Mouse (Mus musculus): ENCODE measurements around the gene Slco4a1. TPM values are rescaled to one million over a fixed set of nuclear protein-coding genes. Genes with fewer than 3 reads are reported as not detected.
A peak's percentile ranks its signal among the peaks of the same experiment; 100 is the strongest.

Gene Slco4a1
- polyA plus RNA-seq (2015; fragmentation: Nextera tagmentation; extraction: Ambion mirVana): 1.5 and 1.7 TPM in 2 replicates

DNA sequence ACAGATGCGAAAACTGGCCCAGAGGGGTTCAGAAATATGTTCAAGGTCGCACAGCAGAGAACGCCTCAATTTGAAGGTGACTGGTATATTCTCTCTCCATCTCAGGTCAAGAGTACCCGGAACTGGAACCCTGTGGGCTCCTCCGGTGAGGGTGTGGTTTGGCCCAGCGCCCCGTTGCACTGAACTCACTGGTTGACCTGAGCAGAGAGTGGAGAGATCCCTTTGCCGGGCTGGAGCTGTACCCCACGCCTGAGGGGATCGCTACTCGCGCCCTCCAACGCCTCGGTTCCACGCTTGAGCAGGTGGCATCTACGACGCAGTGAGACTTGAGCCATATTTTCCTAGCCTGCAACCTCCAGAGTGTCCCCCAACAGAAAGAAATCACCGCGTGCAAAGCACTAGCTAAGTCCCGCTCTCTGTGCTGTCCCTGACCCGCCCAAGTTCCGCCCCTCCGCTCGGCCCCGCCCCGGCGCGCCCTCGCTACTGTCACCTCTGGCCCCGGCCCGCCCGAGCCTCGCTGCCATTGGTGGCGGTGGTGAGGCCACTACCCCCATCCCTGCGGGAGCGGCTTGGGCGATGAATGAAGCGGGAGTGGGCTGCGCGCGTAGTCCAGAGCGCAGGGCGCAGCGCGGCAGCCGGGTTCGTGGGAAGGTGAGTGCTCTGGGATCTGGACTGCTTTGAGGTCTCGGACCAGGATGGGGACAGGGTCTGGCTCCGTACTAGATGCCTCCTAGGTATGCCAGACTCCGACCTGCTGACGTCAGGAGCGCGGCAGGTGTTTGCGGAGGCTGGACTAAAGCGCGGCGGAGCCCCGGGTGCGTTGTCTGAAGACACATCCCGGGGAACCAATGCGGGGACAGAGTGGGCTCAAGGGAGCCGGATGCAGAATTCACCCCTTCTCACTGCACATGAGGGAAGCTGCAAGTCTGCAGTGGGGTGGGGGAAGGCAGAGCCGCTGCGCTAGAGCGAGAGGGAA, at the start of gene Slco4a1:
Gene Slco4a1, plus strand, starts transcription at position 523 of the 976 bp plus-strand sequence.
- peaks cover 41% of the 10 kb centered on the region for H3K27me3 ChIP-seq (replicated peaks)
- no peak within 1 kb of the TSS for H3K27ac ChIP-seq
- peak; percentile 90 for ATAC-seq (replicated peaks)
- no peaks in the 10 kb centered on the region for H3K9me3 ChIP-seq
- peak within 1 kb of the TSS; percentile 95 for H3K4me2 ChIP-seq
- 1% methylated on average over 65 of the region's 65 CpGs for WGBS
- peaks cover 18% of the 10 kb centered on the region for H3K4me1 ChIP-seq
- peak within 1 kb of the TSS; percentile 42 for H3K9ac ChIP-seq
- H3K4me3 ChIP-seq: peak within 1 kb of the TSS; percentile 54
- H3K36me3 ChIP-seq (replicated peaks): no peaks in the 10 kb centered on the region

DNA sequence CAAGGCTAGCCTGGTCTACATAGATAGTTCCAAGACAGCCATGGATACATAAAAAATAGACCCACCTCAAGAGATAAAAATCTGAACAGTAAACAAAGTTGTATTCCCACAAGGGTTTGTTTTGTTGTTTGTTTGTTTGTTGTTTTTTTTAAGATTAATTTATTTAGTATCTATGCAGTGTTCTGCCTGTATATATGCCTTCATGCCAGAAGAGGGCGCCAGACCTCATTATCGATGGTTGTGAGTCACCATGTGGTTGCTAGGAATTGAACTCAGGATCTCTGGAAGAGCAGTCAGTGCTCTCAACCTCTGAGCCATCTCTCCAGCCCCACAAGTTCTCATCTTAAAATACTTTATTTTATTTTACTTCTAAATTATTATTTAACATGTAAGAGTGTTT, 47.6 kb upstream of the Slco4a1 start:
- no peaks in the 10 kb centered on the region for H3K9me3 ChIP-seq
- H3K4me1 ChIP-seq: peaks cover 5% of the 10 kb centered on the region
- no peaks in the 10 kb centered on the region for H3K27me3 ChIP-seq (replicated peaks)
- no peak overlapping the region for H3K4me2 ChIP-seq
- H3K9ac ChIP-seq: no peak overlapping the region
- H3K27ac ChIP-seq: no peak overlapping the region
- ATAC-seq (replicated peaks): no peak
- no peak overlapping the region for H3K4me3 ChIP-seq
- WGBS: 32% methylated on average over 2 of the region's 2 CpGs
- no peaks in the 10 kb centered on the region for H3K36me3 ChIP-seq (replicated peaks)

DNA sequence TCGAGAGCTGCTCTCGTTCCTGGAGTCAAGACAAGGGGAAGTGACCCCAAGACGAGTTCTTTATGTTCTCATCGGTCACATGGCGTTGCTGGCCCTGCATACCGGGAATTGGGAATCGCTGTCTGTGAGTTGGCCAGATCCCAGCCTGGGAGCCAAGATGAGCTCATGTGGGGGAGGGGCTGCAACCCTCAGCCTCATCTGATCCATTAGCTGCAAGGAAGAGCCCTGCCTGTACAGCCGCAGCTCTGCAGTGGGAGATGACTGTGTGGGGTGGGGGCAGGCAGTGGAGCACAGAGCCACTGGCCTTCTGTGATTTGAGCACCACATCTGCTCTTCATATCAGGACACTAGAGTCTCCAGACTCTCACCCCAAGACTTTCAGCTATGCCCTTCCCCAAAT, 45.6 kb upstream of the Slco4a1 start:
- ATAC-seq (replicated peaks): no peak
- Histone ChIP-seq H3K27me3 (replicated peaks) (no peaks in the 10 kb centered on the region), H3K4me2 (no peak overlapping the region), H3K9ac (no peak overlapping the region), H3K4me3 (no peak overlapping the region), H3K36me3 (replicated peaks) (no peaks in the 10 kb centered on the region), H3K4me1 (peaks cover 5% of the 10 kb centered on the region), H3K27ac (no peak overlapping the region), H3K9me3 (no peaks in the 10 kb centered on the region)
- WGBS: 50% methylated on average over 8 of the region's 8 CpGs

DNA sequence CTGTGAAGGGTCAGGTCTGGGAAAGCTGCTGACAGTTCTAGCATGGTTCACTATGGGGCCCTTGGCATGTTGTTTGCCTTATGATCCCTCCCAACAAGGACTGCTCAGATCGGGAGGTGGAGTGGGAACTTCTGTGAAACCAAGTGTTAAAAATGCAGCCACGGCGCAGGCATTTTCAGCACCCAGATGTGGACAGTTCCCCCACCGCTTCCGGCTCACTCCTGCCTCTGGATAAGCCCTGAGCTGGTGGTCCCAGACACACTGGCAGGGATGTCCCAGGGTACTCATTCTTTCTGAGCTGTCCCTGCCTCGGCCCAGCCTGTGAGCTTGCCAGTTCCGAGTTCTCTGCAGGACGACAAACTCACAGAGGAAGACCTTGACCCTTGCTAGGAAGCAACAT, 45.0 kb upstream of the Slco4a1 start:
- peaks cover 5% of the 10 kb centered on the region for H3K4me1 ChIP-seq
- H3K27ac ChIP-seq: no peak overlapping the region
- H3K9ac ChIP-seq: no peak overlapping the region
- H3K9me3 ChIP-seq: no peaks in the 10 kb centered on the region
- no peak overlapping the region for H3K4me2 ChIP-seq
- ATAC-seq (replicated peaks): no peak
- no peaks in the 10 kb centered on the region for H3K36me3 ChIP-seq (replicated peaks)
- no peaks in the 10 kb centered on the region for H3K27me3 ChIP-seq (replicated peaks)
- H3K4me3 ChIP-seq: no peak overlapping the region
- WGBS: 10% methylated on average over 8 of the region's 8 CpGs

DNA sequence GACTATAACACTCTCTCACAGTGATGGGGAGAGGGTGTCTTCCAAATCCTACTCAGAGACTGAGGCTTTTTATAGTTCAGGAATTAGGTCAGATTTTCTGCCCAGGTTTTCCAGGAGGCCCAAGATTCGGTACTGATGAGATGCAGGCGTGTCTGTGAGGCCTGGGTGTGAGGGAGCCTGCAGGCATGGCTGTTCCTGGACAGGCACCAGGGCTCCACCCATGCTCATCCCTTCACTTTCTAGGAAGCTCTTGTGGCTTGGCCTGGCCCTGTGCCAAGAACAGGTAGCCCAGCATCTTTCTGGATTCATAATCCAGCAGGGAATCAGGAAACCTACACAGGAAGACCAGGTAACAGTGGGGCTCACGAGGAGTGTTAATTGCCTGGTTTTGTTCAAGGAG, 40.4 kb upstream of the Slco4a1 start:
- Histone ChIP-seq H3K4me1 (peaks cover under 1% of the 10 kb centered on the region), H3K27ac (no peak overlapping the region), H3K27me3 (replicated peaks) (no peaks in the 10 kb centered on the region), H3K36me3 (replicated peaks) (no peaks in the 10 kb centered on the region), H3K9ac (no peak overlapping the region), H3K4me3 (no peak overlapping the region), H3K9me3 (no peaks in the 10 kb centered on the region), H3K4me2 (no peak overlapping the region)
- WGBS: 65% methylated on average over 3 of the region's 3 CpGs
- ATAC-seq (replicated peaks): no peak

DNA sequence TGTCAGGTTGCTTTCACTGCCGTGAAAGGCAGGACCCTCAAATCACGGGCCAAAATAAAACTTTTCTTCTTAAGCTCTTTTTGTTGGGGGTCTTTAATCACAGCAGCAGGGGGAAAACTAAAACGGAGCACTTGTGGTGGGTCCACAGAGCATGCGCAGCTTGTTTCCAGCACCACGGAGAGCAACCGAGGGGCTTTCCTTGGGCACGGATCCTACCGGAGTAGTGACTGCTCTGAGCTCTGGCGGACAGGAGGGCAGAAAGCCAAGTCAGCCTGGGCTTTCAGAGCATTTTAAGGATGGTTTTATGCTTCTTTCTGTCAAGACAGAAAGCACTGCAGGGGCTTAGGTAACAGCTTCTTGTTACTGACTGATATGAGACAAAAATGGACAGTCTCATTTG, 38.3 kb upstream of the Slco4a1 start:
- no peak overlapping the region for H3K9ac ChIP-seq
- H3K4me3 ChIP-seq: no peak overlapping the region
- no peaks in the 10 kb centered on the region for H3K4me1 ChIP-seq
- ATAC-seq (replicated peaks): no peak
- H3K36me3 ChIP-seq (replicated peaks): no peaks in the 10 kb centered on the region
- H3K27ac ChIP-seq: no peak overlapping the region
- no peaks in the 10 kb centered on the region for H3K27me3 ChIP-seq (replicated peaks)
- no peak overlapping the region for H3K4me2 ChIP-seq
- 18% methylated on average over 9 of the region's 9 CpGs for WGBS
- H3K9me3 ChIP-seq: no peaks in the 10 kb centered on the region

DNA sequence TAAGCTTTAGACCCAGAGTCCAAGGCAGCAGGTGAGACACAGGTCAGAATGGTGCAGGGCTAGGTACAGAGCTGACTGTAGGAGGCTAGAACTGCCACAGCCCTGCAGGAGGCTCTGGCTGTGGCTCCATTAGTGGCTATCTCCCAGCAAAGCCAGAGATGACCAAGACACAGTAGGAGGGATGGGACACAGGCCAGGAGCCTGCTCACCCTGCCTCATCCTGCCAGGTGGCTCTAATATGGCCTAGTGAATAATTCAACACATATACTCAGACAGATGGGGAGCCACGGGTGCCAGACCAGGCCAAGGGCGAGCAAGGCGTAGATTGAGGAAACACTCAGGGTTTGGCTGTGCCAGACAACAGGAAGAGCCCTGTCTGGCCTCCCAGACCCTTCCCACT, 35.4 kb upstream of the Slco4a1 start:
- no peak overlapping the region for H3K27ac ChIP-seq
- H3K4me2 ChIP-seq: no peak overlapping the region
- no peak overlapping the region for H3K9ac ChIP-seq
- H3K27me3 ChIP-seq (replicated peaks): peaks cover 4% of the 10 kb centered on the region; the same call in 1 of the 2 replicates
- H3K4me3 ChIP-seq: no peak overlapping the region
- no peaks in the 10 kb centered on the region for H3K9me3 ChIP-seq
- 76% methylated on average over 3 of the region's 3 CpGs for WGBS
- no peak for ATAC-seq (replicated peaks)
- no peaks in the 10 kb centered on the region for H3K36me3 ChIP-seq (replicated peaks)
- no peaks in the 10 kb centered on the region for H3K4me1 ChIP-seq

DNA sequence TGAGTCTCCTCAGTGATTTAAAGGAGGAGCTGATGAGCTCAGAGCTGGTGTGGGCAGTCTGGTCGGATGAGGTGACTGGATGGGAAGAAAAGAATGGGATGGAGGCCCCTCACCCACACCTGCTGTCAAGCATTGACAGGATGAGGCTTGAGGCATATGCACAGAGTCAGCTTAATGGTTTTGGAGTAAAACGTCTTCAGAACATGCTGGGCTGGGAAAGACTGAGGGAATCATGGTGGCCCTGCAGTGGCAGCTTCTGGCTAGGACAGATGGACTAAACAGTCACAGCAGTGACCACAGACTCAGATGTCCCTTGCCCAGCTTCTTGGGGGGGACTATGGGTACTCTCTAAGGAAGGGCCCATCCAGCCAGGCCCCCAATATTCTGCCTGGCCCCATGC, 30.9 kb upstream of the Slco4a1 start:
- Histone ChIP-seq H3K27me3 (replicated peaks) (peaks cover 13% of the 10 kb centered on the region; the same call in 1 of the 2 replicates), H3K4me1 (no peaks in the 10 kb centered on the region), H3K9ac (no peak overlapping the region), H3K4me3 (no peak overlapping the region), H3K36me3 (replicated peaks) (no peaks in the 10 kb centered on the region), H3K9me3 (no peaks in the 10 kb centered on the region), H3K27ac (no peak overlapping the region), H3K4me2 (no peak overlapping the region)
- no peak for ATAC-seq (replicated peaks)
- WGBS: 57% methylated on average over 2 of the region's 2 CpGs

DNA sequence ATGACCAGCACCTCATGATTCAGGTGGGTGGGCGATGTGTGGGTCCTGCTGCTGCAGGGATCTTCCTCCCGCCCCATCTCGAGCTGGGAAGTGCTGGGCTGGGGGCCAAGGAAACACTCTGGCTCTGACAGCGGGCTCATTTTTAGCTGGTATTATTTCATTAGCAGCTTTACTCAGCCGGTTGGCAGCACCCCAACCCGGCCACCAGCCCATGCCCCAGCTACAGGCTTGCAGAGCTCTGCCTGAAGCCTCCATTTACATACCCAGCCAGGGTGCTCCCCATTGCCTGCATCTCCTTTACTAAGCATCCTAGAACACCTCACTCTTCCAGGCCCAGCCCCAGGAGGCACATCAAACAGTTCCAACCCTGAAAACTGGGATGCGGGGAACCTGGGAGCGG, 29.0 kb upstream of the Slco4a1 start:
- Histone ChIP-seq H3K36me3 (replicated peaks) (no peaks in the 10 kb centered on the region), H3K9me3 (no peaks in the 10 kb centered on the region), H3K4me3 (no peak overlapping the region), H3K9ac (no peak overlapping the region), H3K27ac (no peak overlapping the region), H3K27me3 (replicated peaks) (peaks cover 13% of the 10 kb centered on the region; the same call in 1 of the 2 replicates), H3K4me2 (no peak overlapping the region), H3K4me1 (no peaks in the 10 kb centered on the region)
- 59% methylated on average over 8 of the region's 8 CpGs for WGBS
- ATAC-seq (replicated peaks): 0 out of 2 replicates have a peak, but pooled peaks have one; percentile 11

DNA sequence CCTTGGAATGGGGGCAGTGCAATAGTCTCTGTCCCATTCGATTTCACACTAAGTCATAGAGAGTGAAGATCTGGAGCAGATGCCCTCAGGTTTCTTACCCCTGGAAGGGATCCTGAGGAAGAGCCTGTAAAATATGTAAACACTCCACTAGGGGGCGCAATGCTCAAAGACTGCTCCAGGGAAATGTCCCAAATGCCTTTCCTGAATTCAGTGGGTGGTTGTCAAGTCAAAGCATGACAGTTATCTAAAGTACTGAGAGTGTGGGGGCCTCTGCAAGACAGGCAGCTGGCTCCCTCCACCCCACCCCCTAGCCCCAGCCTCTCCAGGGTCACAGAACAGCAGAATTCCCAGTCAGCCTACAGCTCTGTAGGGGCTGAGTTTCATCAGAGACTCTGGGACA, 27.7 kb upstream of the Slco4a1 start:
- Histone ChIP-seq H3K9me3 (no peaks in the 10 kb centered on the region), H3K36me3 (replicated peaks) (no peaks in the 10 kb centered on the region), H3K4me3 (no peak overlapping the region), H3K4me2 (no peak overlapping the region), H3K4me1 (no peaks in the 10 kb centered on the region), H3K9ac (no peak overlapping the region), H3K27ac (no peak overlapping the region), H3K27me3 (replicated peaks) (peaks cover 13% of the 10 kb centered on the region; the same call in 1 of the 2 replicates)
- WGBS: 27% methylated on average over 2 of the region's 2 CpGs
- no peak for ATAC-seq (replicated peaks)

DNA sequence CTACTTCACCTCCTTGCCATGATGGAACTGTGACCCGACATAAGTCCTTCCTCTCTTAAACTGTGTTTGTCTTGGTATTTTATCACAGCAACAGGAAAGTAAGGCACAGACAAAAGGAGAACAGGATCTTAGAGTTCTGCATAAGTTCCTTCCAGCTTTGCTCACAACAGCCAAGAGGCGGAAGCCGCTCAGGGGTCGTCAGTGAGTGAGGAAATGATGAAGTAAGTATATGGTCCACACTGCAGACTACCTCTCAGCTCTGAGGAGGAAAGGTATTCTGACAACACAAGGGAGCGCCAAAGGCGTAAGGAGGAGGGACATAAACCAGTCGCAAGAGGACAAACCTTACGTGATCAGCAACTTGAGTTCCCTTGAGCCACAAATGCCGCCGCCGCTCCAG, 25.4 kb upstream of the Slco4a1 start:
- Histone ChIP-seq H3K27ac (no peak overlapping the region), H3K27me3 (replicated peaks) (peaks cover 9% of the 10 kb centered on the region; the same call in 1 of the 2 replicates), H3K9me3 (no peaks in the 10 kb centered on the region), H3K4me2 (no peak overlapping the region), H3K9ac (no peak overlapping the region), H3K36me3 (replicated peaks) (no peaks in the 10 kb centered on the region), H3K4me3 (no peak overlapping the region), H3K4me1 (no peaks in the 10 kb centered on the region)
- WGBS: 83% methylated on average over 11 of the region's 11 CpGs
- ATAC-seq (replicated peaks): no peak

DNA sequence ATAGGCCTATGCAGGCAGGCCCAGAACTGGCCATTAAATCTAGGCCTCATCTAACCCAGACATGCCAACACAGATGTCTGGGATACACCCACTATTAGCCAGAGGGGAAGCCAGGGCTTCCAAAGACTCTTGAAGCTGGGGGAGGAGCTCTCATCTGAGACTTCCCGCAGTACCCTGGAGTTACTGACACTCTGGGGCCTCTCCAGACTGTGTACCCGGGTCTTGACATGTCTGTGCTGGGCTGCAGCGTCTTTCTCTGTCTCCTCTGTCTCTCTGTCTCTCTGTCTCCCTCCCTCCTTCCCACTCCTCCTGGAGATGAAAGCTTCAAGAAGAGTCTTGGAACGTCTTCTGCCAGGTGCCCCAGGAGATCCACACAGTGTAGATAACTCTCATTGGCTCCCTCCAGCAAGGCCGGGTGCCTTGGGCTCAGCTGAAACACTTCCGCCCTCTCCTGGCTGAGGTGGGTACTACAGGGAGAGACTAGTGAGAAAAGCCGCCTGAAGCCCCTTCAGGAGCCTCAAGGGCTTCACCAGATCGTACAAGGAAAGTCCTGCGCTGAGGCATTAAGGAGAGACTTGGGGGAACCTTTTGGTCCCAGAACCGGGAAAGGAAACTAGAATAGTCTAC, 23.9 kb upstream of the Slco4a1 start:
- H3K9ac ChIP-seq: no peak overlapping the region
- no peaks in the 10 kb centered on the region for H3K36me3 ChIP-seq (replicated peaks)
- no peak overlapping the region for H3K27ac ChIP-seq
- no peak overlapping the region for H3K4me2 ChIP-seq
- H3K9me3 ChIP-seq: no peaks in the 10 kb centered on the region
- no peak for ATAC-seq (replicated peaks)
- no peaks in the 10 kb centered on the region for H3K4me1 ChIP-seq
- H3K4me3 ChIP-seq: no peak overlapping the region
- WGBS: 19% methylated on average over 10 of the region's 10 CpGs
- H3K27me3 ChIP-seq (replicated peaks): 0 out of 2 replicates have a peak, but pooled peaks cover 4% of the 10 kb centered on the region

All from midbrain, embryonic 15.5 days (tissue).